Mouse (Mus musculus) left cerebral cortex, postnatal 10 days (tissue): Measurements from ENCODE around the gene Ehbp1. TPM values are rescaled to one million over a fixed set of nuclear protein-coding genes. Genes with fewer than 3 reads are reported as not detected.

Experiments
- DNase-seq, 2 experiments: peaks; one replicate each; pipeline ENCODE4 v3.0.0; 2021 to 2022; ENCODE audit warnings: low spot score in 2 of 2, mixed read lengths in 1 of 2; ENCODE audit errors: extremely low spot score in 1 of 2
- intact Hi-C: fragments of 180-260 bp; cut with DNase I; formaldehyde crosslinking; loops from one replicate; pipeline ENCODE4 v1.15.1; 2025
- total RNA-seq, 2 experiments: library from RNA; stranded (reverse); gene quantifications; 2 replicates each; pipeline ENCODE4 v1.2.3; 2021

The Ehbp1 gene
- total RNA-seq, 2 experiments from 2014 or later, result 66.2 to 68.6 TPM

- intact Hi-C loops, result loop anchor here (5.0 to 10.0 kb wide), 2 partner anchors 549 to 591 kb away; no protein-coding TSS in a partner anchor
- DNase-seq, result no peak
These were observed 135.9 kb downstream of the Ehbp1 start for GRCm38 (mm10) chr11:22206191-22206590.

DNA sequence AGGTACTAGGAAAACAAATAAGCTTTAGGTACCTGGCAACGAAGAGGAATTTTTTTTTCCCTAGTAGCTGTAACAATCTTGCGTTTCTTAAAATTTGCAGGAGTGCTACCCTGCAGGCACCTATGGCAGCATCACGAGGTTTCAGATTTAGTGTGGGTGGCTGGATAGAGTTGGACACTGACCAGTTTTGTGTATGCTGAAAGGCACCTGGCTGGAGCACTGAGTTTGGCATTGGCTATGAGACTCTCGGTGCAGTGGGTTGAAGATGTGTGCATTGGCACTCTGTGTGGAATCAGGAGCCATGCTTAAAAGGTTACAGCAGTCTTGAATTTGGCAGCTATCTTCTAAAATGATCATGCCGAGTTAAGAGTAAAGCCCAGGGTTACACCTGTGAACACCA, 138.7 kb downstream of the Ehbp1 start:
- intact Hi-C loops, result loop anchor here (2.0 to 10.0 kb wide), 2 partner anchors 209 to 589 kb away; no protein-coding TSS in a partner anchor
- no peak for DNase-seq

DNA sequence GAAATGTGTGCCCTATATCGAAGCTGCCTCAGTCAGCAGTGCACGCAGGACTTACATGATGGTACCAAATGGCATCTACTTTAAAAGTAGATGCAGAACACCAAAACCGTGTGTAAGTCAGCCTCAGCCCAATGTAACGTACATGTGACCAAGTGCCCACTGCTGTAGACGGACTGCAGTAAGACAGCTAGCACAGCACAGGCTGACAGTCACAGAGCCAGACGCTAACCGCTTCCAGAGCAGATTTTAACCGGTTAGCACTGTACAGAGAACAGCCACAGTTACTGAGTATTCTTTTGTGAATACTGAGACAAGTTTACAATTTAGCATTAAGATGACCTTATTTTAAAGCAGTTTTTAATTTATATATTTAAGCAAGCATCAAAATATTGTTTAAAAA, 141.0 kb downstream of the Ehbp1 start:
- intact Hi-C loops, result loop anchor here (10.0 kb wide), 1 partner anchor 586 kb away; no protein-coding TSS in a partner anchor
- no peak for DNase-seq

DNA sequence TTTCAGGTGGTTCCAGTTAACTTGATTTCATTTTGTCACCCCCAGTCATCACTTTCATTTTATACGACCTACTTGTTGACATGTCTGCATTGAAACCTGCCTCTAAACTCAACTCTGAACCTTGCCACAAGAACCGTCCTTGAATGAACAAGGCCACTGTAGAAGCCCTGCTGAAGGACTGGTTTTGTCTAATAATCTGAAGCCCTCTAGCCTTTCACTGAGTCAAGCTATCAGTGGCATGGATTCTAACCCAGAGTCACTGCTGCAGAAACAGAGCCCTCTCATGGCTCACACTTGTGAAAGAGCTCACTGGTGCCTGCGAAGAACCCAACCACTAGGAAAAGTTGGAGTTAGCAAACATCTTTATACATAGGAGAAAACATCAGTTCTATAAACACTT, 142.2 kb downstream of the Ehbp1 start:
- intact Hi-C loops, result loop anchor here (10.0 kb wide), 1 partner anchor 585 kb away; no protein-coding TSS in a partner anchor
- no peak for DNase-seq

DNA sequence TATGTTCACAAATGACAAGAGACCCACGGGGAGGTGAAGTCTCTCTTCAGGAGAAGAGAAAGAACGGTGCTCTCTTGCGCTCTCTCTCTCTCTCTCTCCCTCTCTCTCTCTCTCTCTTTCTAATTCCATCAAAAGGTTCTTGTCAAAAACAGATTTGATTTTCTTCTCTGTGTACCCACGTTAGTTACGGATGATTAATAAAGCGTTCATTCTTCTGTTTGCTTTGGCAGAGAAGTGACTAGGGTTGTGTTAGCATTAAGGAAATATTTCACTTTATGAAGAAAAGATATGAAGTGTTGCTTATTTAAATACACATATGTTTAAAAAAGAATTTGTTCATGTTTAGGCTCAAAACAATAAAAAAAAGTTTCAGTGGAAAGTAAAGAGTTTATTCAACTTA, 143.7 kb downstream of the Ehbp1 start:
- intact Hi-C loops, result no loop called here
- DNase-seq, result no peak

- DNase-seq, result no peak
- intact Hi-C loops, result no loop called here
These were observed 144.2 kb downstream of the Ehbp1 start for GRCm38 (mm10) chr11:22197935-22198334.

DNA sequence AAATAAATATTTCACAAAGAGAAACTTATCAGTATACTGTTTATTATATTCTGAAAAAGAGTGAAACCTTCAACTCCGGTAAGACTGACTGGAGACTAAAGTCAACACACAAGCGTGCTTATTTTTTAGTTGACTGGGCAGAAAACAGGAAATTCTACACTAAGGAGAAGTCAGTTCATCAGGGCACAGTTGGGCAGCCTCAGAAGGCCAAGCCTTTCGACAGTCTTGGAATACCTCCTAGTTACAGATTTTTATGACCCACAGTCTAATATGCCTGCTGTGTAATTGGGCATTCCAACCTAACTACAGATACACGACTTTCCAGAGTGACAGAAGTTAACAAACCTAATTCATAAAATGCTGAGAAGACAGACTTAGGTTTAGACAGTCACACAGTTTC, 145.3 kb downstream of the Ehbp1 start:
- intact Hi-C loops, result no loop called here
- no peak for DNase-seq

DNA sequence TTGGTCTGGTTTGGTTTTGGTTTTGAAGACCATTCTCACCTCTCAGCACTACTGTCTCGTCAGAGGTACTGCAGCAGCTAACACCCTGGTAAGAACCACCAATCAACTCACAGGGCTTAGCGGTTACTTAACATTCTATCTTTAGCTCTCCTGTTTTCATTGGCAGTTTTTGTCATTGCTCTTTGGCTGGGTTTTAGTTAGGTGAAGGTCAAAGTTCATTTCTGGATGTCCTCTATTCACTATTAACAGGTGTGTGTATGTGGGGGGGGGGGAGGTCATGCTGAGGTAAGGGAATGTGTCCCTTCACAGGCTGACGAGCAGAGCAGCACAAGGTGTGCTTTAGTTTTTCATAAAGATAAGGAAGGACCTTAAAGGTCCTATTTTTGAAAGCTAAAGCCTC, 147.5 kb downstream of the Ehbp1 start:
- DNase-seq, result no peak
- intact Hi-C loops, result no loop called here

DNA sequence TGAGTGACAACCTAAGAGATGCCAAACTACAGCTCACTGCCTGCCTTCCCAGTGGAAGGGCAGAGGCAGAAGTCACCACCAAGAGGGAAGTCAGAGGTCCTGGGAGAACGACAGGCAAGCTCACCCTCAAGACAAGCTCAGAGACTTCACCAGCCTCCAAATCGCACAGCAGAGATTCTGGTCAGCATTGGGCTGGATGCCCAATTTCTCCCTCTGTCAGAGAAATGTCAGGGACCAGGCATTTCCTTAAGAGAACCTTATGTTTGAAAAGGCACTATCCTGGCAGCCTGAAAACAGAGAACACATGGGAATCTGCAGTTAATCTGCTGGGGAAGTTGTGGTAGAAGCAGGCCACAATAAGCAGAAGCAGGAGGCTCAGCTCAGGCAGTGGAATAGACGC, 151.5 kb downstream of the Ehbp1 start:
- no peak for DNase-seq
- intact Hi-C loops, result no loop called here

DNA sequence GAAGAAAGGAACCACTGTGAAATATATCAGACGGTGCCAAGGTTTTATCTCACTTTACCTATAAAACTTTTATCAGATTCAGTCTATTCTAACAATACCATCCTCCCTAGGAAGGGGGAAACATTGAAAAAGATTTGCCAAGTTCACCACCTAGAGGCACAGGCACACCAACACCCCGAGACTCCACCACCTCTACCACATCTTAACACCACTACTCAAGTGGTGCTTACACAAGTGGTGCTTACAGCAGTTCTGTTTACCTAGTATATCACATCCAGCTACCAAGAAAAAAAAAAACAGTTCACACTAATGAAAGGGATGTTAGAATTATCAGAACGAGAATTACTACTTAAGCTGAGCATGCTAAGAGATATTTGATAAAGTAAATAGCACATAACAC, 152.1 kb downstream of the Ehbp1 start:
- intact Hi-C loops, result no loop called here
- no peak for DNase-seq

GRCm38 (mm10) chr11:22181530-22182501, 160.3 kb downstream of the Ehbp1 start:
- intact Hi-C loops, result no loop called here
- DNase-seq, result no peak

- intact Hi-C loops, result no loop called here
- DNase-seq, result no peak
These were observed 161.9 kb downstream of the Ehbp1 start for GRCm38 (mm10) chr11:22180146-22180545.

DNA sequence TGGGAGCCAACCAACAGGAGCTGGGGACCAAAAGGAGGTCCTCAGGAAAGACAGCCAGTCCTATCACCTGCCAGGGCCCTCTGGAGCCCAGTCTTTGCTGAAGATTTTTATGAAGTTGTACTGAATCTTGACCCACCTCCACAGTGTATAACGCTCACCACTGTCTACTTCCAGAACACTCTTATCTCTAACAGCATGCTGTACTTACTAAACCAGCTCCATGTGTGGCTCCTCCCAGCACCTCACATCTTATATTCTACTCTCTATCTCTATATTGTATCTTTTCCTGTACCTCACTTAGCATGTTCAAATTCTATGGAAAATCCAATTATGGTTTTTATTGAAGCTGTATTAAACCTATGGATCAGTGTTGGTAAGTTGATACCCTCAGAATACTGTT, 163.5 kb downstream of the Ehbp1 start:
- intact Hi-C loops, result no loop called here
- DNase-seq, result no peak

DNA sequence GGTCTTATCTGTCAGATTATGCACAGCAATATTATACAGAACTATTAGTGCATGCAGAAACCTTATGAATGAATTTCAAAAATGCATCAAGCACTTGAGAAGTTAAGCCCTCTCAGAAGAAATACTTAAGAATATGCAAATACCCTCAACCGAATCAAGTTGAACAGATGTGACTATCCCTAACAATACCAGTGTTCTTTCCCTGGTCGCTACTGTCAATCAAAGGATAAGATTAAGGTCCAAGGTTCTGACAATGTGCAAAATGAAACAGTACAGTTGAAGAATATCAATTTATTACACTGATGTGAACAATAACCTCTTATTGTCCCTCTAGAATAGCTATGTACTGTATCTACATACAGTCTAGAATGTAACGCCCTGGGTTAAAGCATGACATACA, 167.8 kb downstream of the Ehbp1 start:
- intact Hi-C loops, result no loop called here
- DNase-seq, result no peak

DNA sequence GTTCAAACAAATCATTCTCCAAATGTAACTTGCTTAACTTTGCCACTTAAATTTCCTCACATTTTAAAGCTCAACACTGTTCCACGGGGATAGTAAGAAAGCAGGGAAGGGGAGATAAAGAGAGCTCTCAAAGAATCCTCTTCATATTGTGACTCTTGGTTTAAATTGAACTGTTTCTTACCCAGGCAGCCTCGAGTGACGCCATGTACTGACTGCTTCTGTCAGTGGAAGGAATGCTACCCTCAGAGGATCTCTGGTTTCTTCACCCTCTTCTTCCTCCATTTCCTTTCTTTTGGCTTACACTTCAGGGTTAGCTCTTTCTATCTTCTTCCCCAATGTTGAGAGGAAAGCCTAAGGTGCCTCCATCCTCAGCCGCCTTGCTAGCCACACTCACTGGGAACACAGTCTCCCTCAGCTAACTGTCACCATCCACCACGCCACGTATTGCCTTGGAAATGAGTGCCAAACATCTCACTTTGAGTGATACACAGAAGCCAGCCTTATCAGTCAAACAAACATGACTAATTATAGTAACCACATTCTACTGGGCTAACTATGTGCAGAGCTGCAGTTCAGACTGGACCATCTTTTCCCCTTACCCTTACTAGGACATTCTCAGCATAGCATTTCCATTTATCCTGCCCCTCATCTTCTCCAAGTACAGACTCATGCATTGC, 171.0 kb downstream of the Ehbp1 start:
- DNase-seq, result no peak
- intact Hi-C loops, result no loop called here

DNA sequence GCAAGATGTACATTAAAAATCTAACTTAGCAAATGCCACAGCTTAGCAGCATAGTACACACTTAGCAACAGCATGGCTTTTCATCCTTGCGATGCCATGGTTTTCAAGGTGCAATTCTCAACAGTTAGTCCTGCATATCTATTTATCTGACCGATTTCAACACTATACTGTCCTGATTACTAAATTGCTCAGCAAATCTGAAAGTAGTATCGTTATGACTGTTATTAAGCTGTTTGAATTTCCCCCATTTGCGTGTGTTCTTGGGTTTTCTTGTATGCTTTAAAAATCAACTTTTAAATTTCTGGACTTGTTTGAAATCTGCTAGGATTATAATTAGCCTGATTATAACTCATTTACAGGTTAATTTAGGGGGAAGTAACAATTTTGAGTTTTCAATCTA, 184.2 kb downstream of the Ehbp1 start:
- no peak for DNase-seq
- intact Hi-C loops, result no loop called here

- intact Hi-C loops, result no loop called here
- no peak for DNase-seq
These were observed 185.9 kb downstream of the Ehbp1 start for GRCm38 (mm10) chr11:22156182-22156581.

GRCm38 (mm10) chr11:22155366-22156095, 186.6 kb downstream of the Ehbp1 start:
- intact Hi-C loops, result no loop called here
- no peak for DNase-seq
